Mouse (Mus musculus) embryonic fibroblast, embryonic 13.5 days (primary cell): ENCODE data around the gene Cutal.

ENCODE experiments used
- CTCF ChIP-seq: IDR thresholded peaks from 2 replicates; pipeline ENCODE4 v1.5.1; 2011; ENCODE audit warnings: mild to moderate bottlenecking, control low read depth, low read length, moderate library complexity, borderline replicate concordance; ENCODE audit not compliant: insufficient read depth
- POLR2A ChIP-seq: IDR thresholded peaks from 2 replicates; pipeline ENCODE4 v1.6.1; 2011; ENCODE audit warnings: low read depth, mild to moderate bottlenecking, control low read depth, low read length, moderate library complexity

DNA sequence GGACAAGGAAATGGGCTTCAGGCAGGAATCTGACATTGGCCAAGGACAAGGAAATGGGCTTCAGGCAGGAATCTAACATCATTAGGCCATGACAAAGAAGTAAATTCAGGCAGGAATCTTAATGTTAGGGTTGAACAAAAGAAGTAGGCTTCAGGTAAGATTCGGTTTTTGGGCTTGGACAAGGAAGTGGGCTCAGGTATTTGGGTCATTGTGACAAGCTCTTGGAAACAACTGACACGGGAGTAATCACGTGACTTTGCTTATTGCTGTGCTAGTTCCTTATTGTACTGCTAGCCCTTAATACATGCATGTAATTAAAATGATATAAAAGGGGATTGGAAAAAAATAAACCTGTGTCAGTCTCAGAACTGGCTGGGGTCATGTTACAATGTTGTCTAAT lies 38.5 kb upstream of the Cutal start:
- TF ChIP-seq CTCF (no peak), POLR2A (no peak)
